Mouse (Mus musculus) intestine, embryonic 16.5 days (tissue): Measurements from ENCODE around the gene Phlpp2. TPM values are rescaled to one million over a fixed set of nuclear protein-coding genes. Genes with fewer than 3 reads are reported as not detected.
A peak's percentile ranks its signal among the peaks of the same experiment; 100 is the strongest.

Source experiments
- ATAC-seq: fragments of 200-750 bp; cut with Nextera tagmentation; 2 replicates; pipeline ENCODE4 v1.8.0; 2017; ENCODE audit warnings: moderate TSS enrichment, moderate library complexity
- H3K27ac ChIP-seq: fragments of 300-500 bp; sonication (generic); 2 replicates; pipeline ENCODE4 v1.5.1; 2014; ENCODE audit warnings: mild to moderate bottlenecking, low read length
- H3K27me3 ChIP-seq: fragments of 300-500 bp; sonication (generic); replicated peaks from 2 replicates; pipeline ENCODE4 v1.6.1; 2014; ENCODE audit warnings: low read length, control low read depth, mixed read lengths; ENCODE audit not compliant: control insufficient read depth, insufficient read depth
- H3K36me3 ChIP-seq: fragments of 300-500 bp; sonication (generic); 2 replicates; pipeline ENCODE4 v1.6.1; 2014; ENCODE audit warnings: low read length, control low read depth; ENCODE audit not compliant: control insufficient read depth, insufficient read depth
- H3K4me1 ChIP-seq: fragments of 300-500 bp; sonication (generic); 2 replicates; pipeline ENCODE4 v1.6.1; 2014; ENCODE audit warnings: low read length, control low read depth, mixed read lengths; ENCODE audit not compliant: control insufficient read depth, insufficient read depth
- H3K4me2 ChIP-seq: fragments of 300-500 bp; sonication (generic); 2 replicates; pipeline ENCODE4 v1.6.1; 2014; ENCODE audit warnings: low read depth, low read length, control low read depth
- H3K4me3 ChIP-seq: fragments of 300-500 bp; sonication (generic); 2 replicates; pipeline ENCODE4 v1.5.1; 2014; ENCODE audit warnings: mild to moderate bottlenecking, low read length
- H3K9ac ChIP-seq: fragments of 300-500 bp; sonication (generic); 2 replicates; pipeline ENCODE4 v1.6.1; 2014; ENCODE audit warnings: low read depth, low read length
- H3K9me3 ChIP-seq: fragments of 300-500 bp; sonication (generic); 2 replicates; pipeline ENCODE4 v1.6.1; 2016; ENCODE audit warnings: low read length, control low read depth; ENCODE audit not compliant: control insufficient read depth
- WGBS: fragments of 180-500 bp; shearing (Covaris S2); extraction: QIAGEN DNeasy Blood & Tissue Kit; methylation state at CpG from one replicate; pipeline ENCODE4 v1.1.7; 2014; 5-methylcytosine and 5-hydroxymethylcytosine counted together
- polyA plus RNA-seq: library from polyadenylated mRNA; unstranded; fragments of >200 nt; fragmentation: Nextera tagmentation; extraction: Ambion mirVana; gene quantifications from 2 replicates; pipeline ENCODE4 v1.2.1, GENCODE M21; 2015

The Phlpp2 gene
- polyA plus RNA-seq, 1 experiment from 2014 or later: 2.1 TPM

DNA sequence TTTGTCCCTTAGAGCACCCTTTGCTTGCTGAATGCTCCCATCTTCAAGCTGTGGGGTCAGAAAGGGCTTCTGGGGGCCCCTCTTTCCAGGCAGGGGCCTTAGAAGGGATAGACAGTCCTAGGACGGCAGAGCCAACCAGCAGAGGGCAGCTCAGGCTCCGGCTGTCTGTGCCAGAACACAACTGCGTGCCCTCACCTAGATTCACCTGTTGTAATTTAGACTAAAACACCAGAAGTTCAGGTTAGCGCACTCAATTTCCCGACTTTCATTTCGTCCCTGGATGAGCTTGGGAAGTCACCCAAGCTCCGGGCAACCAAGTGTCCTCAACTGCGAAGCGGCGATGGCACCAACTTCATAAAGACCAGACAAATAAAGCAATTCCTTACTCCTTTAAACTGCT is 100.5 kb downstream of the Phlpp2 start:
- WGBS: 53% methylated on average over 10 of the region's 10 CpGs
- Histone ChIP-seq H3K36me3 (no peaks in the 10 kb centered on the region), H3K4me2 (no peak overlapping the region)

DNA sequence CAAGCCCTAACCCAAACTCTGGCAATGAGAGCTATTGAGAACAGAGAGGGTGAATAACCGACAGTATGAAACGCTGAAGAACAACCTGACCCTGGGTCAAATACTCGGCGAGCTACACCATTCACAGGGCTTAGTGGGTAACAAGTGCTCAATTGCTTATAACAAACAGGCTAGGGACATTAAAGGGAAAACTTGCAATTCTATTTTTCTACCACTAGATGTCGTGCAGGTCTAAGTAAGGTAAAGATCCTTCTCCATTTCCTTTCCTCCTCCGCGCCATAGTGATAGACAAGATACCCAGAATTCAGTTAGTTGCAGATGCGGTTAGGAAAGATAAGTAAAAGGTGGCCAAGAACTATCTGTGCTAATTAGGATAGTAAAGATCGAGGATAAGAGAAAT is 102.0 kb downstream of the Phlpp2 start:
- no peak overlapping the region for H3K4me2 ChIP-seq
- WGBS: 7% methylated on average over 9 of the region's 9 CpGs

More for the DNA sequence above, 100.5 kb downstream of the Phlpp2 start:
- no peaks in the 10 kb centered on the region for H3K9me3 ChIP-seq
- H3K4me3 ChIP-seq: no peak overlapping the region
- H3K27me3 ChIP-seq: peaks cover 9% of the 10 kb centered on the region
- no peak for ATAC-seq
- no peak overlapping the region for H3K27ac ChIP-seq
- no peak overlapping the region for H3K9ac ChIP-seq
- no peaks in the 10 kb centered on the region for H3K4me1 ChIP-seq

DNA sequence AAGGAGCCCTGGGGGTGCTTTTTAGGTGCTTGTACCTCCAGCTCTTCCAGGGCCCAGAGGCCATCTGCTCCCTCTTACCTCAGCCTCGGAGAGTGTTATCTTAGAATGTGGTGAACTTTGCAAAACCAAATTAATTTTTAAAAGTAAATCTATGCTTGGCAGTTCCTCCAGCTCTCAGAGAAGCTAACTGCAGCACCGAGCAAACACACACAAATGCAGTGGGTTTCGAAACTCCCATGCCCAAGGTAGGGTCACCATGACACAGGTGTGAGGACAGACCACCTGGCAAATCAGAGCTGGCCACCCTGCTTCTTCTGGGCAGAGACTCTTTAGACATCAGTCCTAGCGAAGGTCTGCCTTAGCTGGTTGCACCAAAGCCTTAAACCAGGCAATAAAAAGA is 104.6 kb downstream of the Phlpp2 start:
- WGBS: 81% methylated on average over 4 of the region's 4 CpGs
- H3K27me3 ChIP-seq: peaks cover 9% of the 10 kb centered on the region
- no peak overlapping the region for H3K9ac ChIP-seq
- H3K27ac ChIP-seq: no peak overlapping the region
- H3K9me3 ChIP-seq: no peaks in the 10 kb centered on the region
- no peak overlapping the region for H3K4me2 ChIP-seq
- ATAC-seq: no peak
- no peaks in the 10 kb centered on the region for H3K4me1 ChIP-seq
- H3K4me3 ChIP-seq: no peak overlapping the region
- no peaks in the 10 kb centered on the region for H3K36me3 ChIP-seq

More for the DNA sequence above, 102.0 kb downstream of the Phlpp2 start:
- H3K4me1 ChIP-seq: no peaks in the 10 kb centered on the region
- H3K27ac ChIP-seq: no peak overlapping the region
- ATAC-seq: no peak
- H3K36me3 ChIP-seq: no peaks in the 10 kb centered on the region
- no peak overlapping the region for H3K9ac ChIP-seq
- peaks cover 9% of the 10 kb centered on the region for H3K27me3 ChIP-seq
- no peaks in the 10 kb centered on the region for H3K9me3 ChIP-seq
- H3K4me3 ChIP-seq: no peak overlapping the region

DNA sequence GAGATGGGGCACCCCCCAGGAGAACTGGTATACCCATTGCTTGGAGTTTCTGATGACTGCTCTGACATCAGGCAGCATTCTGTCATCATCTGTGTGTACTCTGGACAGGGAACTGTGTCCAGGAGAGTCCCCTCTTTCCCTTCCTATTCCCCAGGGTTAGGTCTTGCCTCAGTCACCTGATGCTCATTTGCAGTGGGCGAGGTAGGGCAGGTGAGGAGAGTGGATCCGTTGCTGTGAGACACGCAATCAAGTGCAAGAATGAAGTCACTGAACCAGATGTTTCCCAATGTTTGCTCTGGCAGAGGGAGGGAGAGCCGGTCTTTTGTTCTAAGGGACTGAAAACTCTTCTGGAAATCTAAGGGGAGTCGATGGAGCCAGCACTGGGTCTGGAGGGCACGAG is 111.0 kb downstream of the Phlpp2 start:
- no peak overlapping the region for H3K4me3 ChIP-seq
- 62% methylated on average over 6 of the region's 6 CpGs for WGBS
- H3K9ac ChIP-seq: no peak overlapping the region
- no peaks in the 10 kb centered on the region for H3K36me3 ChIP-seq
- no peaks in the 10 kb centered on the region for H3K9me3 ChIP-seq
- peak; percentile 56; the same call in 1 of the 2 replicates for ATAC-seq
- no peaks in the 10 kb centered on the region; the same call in 1 of the 2 replicates for H3K27me3 ChIP-seq
- H3K4me1 ChIP-seq: no peaks in the 10 kb centered on the region
- no peak overlapping the region for H3K4me2 ChIP-seq
- H3K27ac ChIP-seq: no peak overlapping the region

DNA sequence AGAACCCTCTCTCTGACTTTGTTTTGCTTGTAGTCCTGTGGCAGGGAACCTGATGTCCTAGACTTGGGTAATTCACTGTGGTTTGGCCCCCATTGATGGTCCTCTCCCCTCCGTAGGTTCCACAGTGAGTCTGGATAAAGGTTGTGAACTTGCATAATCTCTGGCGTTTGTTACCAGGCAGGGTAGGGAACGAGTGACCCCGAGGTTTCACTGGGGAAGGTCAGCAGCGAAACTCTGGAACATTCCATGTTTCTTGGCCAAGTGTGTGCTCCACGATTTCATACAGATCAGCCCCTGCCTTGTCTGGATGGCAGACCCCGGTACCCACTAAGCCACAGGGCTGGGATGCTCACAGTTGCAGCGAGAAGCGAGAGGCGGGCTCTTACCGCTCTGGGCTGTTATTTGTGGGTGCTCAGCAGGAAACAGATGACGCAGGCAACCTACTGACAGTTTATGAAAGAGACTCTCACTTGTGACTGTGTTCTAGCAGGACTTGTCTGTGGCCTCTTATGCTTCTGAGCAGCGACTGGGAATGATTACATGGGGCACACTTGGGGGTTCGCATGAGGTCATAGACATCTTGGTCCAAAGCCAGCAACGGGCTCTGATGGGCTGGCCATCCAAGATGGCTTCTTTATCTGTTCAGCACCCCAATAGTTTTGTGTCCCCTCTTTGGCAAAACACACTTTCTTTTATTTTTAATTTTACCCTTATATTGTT is 114.2 kb downstream of the Phlpp2 start:
- H3K27me3 ChIP-seq: no peaks in the 10 kb centered on the region; the same call in 1 of the 2 replicates
- H3K36me3 ChIP-seq: no peaks in the 10 kb centered on the region
- no peaks in the 10 kb centered on the region for H3K9me3 ChIP-seq
- H3K4me2 ChIP-seq: no peak overlapping the region
- H3K4me1 ChIP-seq: no peaks in the 10 kb centered on the region
- no peak for ATAC-seq
- H3K9ac ChIP-seq: no peak overlapping the region
- no peak overlapping the region for H3K4me3 ChIP-seq
- WGBS: 73% methylated on average over 15 of the region's 15 CpGs
- no peak overlapping the region for H3K27ac ChIP-seq

DNA sequence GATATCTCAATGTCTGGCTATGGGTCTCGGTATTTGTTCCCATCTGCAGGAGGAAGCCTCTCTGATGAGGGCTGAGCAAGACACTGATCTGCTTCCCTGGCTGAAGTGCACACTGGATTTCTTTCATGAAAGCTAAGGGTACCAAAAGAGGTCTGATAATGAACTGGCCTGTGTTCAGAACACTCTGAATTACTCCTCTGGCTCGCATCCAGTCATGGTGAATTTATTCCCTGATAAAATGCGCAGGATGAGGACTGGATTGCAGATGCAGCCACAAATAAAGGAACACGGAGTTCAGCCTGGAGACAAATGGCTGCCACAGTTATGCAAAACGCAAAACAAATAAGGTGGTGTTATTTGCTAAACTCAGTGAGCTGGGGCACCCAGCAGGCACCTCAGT is 115.6 kb downstream of the Phlpp2 start:
- ATAC-seq: no peak
- H3K9me3 ChIP-seq: no peaks in the 10 kb centered on the region
- no peaks in the 10 kb centered on the region; the same call in 1 of the 2 replicates for H3K27me3 ChIP-seq
- H3K27ac ChIP-seq: no peak overlapping the region
- H3K36me3 ChIP-seq: no peaks in the 10 kb centered on the region
- no peak overlapping the region for H3K9ac ChIP-seq
- no peak overlapping the region for H3K4me3 ChIP-seq
- no peak overlapping the region for H3K4me2 ChIP-seq
- H3K4me1 ChIP-seq: no peaks in the 10 kb centered on the region
- 31% methylated on average over 5 of the region's 5 CpGs for WGBS

DNA sequence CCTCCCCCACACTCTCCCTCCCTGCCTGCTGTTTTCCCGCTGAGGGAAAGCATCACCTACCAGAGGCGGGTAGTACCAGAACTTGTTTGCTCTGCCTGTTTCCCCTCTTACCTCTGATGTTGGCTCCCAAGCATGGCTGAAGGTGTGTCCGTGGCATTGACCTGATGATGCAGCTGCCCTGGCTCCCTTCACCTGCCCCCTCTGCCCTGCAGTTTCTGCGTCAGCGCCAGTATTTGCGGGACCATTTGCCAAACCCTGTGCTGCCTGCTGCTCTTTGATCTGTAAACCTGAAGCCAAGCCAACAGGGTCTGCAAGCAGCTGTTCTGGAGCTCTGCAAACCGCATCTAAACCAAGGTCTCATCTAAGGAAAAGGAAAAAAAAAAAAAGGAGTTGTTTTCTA is 118.0 kb downstream of the Phlpp2 start:
- no peak overlapping the region for H3K4me2 ChIP-seq
- H3K9me3 ChIP-seq: no peaks in the 10 kb centered on the region
- H3K4me1 ChIP-seq: no peaks in the 10 kb centered on the region
- ATAC-seq: no peak
- WGBS: 55% methylated on average over 7 of the region's 7 CpGs
- no peak overlapping the region for H3K9ac ChIP-seq
- no peak overlapping the region for H3K4me3 ChIP-seq
- no peaks in the 10 kb centered on the region for H3K36me3 ChIP-seq
- no peaks in the 10 kb centered on the region; the same call in 1 of the 2 replicates for H3K27me3 ChIP-seq
- no peak overlapping the region for H3K27ac ChIP-seq

DNA sequence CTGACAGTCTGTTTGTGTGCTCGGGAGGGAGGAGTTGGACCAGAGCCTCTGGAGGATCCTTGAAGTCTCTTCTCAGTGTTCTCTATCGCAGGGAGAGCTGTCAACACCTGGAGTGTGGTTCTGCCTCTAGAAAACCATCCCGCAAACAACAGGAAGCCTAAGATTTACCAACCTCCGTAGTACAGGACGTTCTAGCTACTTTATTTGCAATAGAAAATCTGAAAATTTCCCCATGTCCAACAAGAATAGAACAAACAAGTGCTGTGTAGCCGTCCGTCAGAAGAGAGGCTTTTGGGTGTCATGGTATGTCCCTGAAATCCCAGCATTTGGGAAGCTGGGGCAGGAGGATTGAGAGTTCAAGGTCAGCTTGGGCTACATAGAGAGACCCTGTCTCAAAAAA is 119.4 kb downstream of the Phlpp2 start:
- 75% methylated on average over 7 of the region's 7 CpGs for WGBS
- no peak overlapping the region for H3K4me3 ChIP-seq
- no peak for ATAC-seq
- H3K4me2 ChIP-seq: no peak overlapping the region
- H3K9me3 ChIP-seq: no peaks in the 10 kb centered on the region
- H3K4me1 ChIP-seq: no peaks in the 10 kb centered on the region
- no peaks in the 10 kb centered on the region for H3K36me3 ChIP-seq
- no peak overlapping the region for H3K9ac ChIP-seq
- H3K27me3 ChIP-seq: no peaks in the 10 kb centered on the region
- H3K27ac ChIP-seq: no peak overlapping the region

DNA sequence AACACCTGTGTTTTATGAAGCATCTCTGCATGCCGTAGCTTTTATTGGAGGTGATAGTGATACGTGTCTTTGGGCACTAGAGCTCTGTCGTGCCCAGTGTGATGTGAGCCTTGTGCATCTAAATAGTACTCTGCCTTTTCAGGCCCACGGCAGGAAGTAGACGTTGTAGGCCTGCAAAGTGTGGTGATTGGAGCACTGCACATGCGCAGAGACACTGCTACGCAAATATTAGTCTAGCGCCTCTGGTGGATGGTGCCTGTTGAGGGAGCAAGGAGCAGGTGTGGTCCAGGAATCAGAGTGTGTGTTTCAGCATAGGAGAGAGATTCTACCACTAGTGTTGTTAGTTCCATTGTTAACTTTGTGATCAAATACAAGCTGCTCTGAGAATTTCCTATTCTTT is 120.8 kb downstream of the Phlpp2 start:
- Histone ChIP-seq H3K4me3 (no peak overlapping the region), H3K9me3 (no peaks in the 10 kb centered on the region), H3K27ac (no peak overlapping the region), H3K27me3 (no peaks in the 10 kb centered on the region), H3K4me1 (no peaks in the 10 kb centered on the region), H3K9ac (no peak overlapping the region), H3K36me3 (no peaks in the 10 kb centered on the region), H3K4me2 (no peak overlapping the region)
- no peak for ATAC-seq
- WGBS: 88% methylated on average over 8 of the region's 8 CpGs

DNA sequence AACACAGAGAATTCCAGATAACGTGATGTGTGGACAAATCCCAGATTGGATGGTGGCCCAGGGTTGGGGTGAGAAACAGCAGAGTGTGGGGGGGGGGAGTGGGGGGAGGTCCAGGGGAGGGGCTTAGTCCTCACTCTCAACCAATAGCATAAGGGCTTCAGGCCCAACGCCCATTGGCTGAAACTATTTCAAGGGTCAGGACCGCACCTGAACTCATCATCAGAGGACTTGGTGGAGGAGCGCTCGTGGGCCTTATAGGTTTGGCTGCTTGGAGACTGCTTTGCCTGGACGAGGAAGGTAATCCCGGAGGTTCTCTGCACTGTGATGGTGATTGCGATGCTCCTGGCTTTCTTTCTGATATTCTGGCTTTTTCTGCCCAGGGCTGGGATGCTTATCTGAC is 121.9 kb downstream of the Phlpp2 start, which contains the start of gene Tat:
Gene Tat (plus strand): TSS at position 214 of the 400 bp plus-strand sequence.
- Histone ChIP-seq H3K9ac (no peak within 1 kb of the TSS), H3K9me3 (no peaks in the 10 kb centered on the region), H3K27ac (no peak within 1 kb of the TSS), H3K4me2 (no peak within 1 kb of the TSS), H3K4me3 (no peak within 1 kb of the TSS), H3K4me1 (no peaks in the 10 kb centered on the region), H3K27me3 (no peaks in the 10 kb centered on the region), H3K36me3 (no peaks in the 10 kb centered on the region)
- WGBS: 81% methylated on average over 8 of the region's 8 CpGs
- ATAC-seq: no peak
